Mouse (Mus musculus): ENCODE measurements around the gene Myh7b.

The Myh7b gene

DNA sequence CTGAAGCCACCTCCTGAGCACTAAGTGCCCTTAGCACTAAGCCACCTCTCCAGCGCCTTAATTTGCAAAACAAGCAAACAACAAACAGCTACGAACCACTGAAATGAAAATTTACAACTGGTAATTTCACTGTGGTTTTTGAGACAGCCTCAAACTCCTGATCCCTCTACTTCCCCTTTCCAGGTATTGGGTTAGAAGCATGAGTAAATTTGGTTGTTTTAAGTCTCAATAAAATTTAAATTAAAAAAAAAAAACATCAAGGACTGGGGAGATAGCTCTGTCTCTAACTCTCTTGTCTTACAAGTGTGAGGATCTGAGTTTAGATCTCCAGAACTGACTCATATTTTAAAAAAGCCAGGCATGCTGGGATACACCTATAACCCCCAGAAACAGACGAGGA is 72.1 kb downstream of the Myh7b start:
- in situ Hi-C loops (cut with MboI), result no loop called here

DNA sequence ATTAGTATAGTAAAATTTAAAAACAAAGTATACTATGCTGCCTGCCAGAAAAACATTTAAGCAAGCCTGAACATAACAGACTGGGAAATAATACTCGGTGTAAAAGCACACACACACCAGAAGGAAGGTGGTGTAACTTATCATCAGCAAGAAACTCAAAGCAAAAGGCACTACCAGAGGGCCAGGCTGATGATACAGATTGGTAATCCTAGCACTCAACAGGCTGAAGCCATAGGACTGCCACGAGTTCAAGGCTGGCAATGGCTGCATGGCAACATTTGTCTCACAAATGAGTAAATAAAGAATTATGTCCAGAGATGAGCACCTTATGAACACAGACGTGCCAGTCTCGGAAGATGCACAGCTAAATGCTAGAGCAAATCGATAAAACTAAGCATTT is 72.8 kb downstream of the Myh7b start:
- in situ Hi-C loops (cut with MboI), result no loop called here

Measured in mature B cell (primary cell).